Mouse (Mus musculus) heart, embryonic 16.5 days (tissue): ENCODE measurements around the gene Lemd1. TPM values are rescaled to one million over a fixed set of nuclear protein-coding genes. Genes with fewer than 3 reads are reported as not detected.
A peak's percentile ranks its signal among the peaks of the same experiment; 100 is the strongest.

Experiments used
- ATAC-seq: fragments of 200-750 bp; cut with Nextera tagmentation; replicated peaks from 2 replicates; pipeline ENCODE4 v1.8.0; 2017; ENCODE audit warnings: moderate number of reproducible peaks; ENCODE audit not compliant: insufficient read depth, low FRiP score; ENCODE audit errors: extremely low read depth
- H3K27ac ChIP-seq: fragments of 300-500 bp; sonication (generic); 2 replicates; pipeline ENCODE4 v1.5.1; 2014; ENCODE audit warnings: mild to moderate bottlenecking, low read length, control low read depth, moderate library complexity
- H3K27me3 ChIP-seq: fragments of 300-500 bp; sonication (generic); 2 replicates; pipeline ENCODE4 v1.6.1; 2014; ENCODE audit warnings: low read length, mixed read lengths; ENCODE audit not compliant: control insufficient read depth, insufficient read depth
- H3K36me3 ChIP-seq: fragments of 300-500 bp; sonication (generic); 2 replicates; pipeline ENCODE4 v1.6.1; 2014; ENCODE audit not compliant: control insufficient read depth, insufficient read depth
- H3K4me1 ChIP-seq: fragments of 300-500 bp; sonication (generic); 2 replicates; pipeline ENCODE4 v1.6.1; 2014; ENCODE audit warnings: low read length, mixed read lengths; ENCODE audit not compliant: control insufficient read depth, insufficient read depth
- H3K4me2 ChIP-seq: fragments of 300-500 bp; sonication (generic); 2 replicates; pipeline ENCODE4 v1.6.1; 2014; ENCODE audit warnings: low read depth, mild to moderate bottlenecking, control low read depth, low read length
- H3K4me3 ChIP-seq: fragments of 300-500 bp; sonication (generic); 2 replicates; pipeline ENCODE4 v1.5.1; 2014; ENCODE audit warnings: mild to moderate bottlenecking, control low read depth, low read length
- H3K9ac ChIP-seq: fragments of 300-500 bp; sonication (generic); 2 replicates; pipeline ENCODE4 v1.6.1; 2014; ENCODE audit warnings: low read length, control low read depth
- H3K9me3 ChIP-seq: fragments of 300-500 bp; sonication (generic); replicated peaks from 2 replicates; pipeline ENCODE4 v1.6.1; 2016; ENCODE audit warnings: low read length; ENCODE audit not compliant: control insufficient read depth
- WGBS: fragments of 180-500 bp; shearing (Covaris S2); extraction: QIAGEN DNeasy Blood & Tissue Kit; methylation state at CpG from one replicate; pipeline ENCODE4 v1.1.7; 2014; 5-methylcytosine and 5-hydroxymethylcytosine counted together
- polyA plus RNA-seq: library from polyadenylated mRNA; unstranded; fragments of >200 nt; fragmentation: Nextera tagmentation; extraction: Ambion mirVana; gene quantifications from 2 replicates; pipeline ENCODE4 v1.2.1, GENCODE M21; 2015

Gene Lemd1
- polyA plus RNA-seq, 1 experiment from 2014 or later = not detected

- Histone ChIP-seq H3K27ac (no peak overlapping the region), H3K36me3 (no peaks in the 10 kb centered on the region), H3K4me1 (no peaks in the 10 kb centered on the region), H3K9ac (no peak overlapping the region), H3K9me3 (no peaks in the 10 kb centered on the region), H3K27me3 (peaks cover 13% of the 10 kb centered on the region), H3K4me3 (no peak overlapping the region), H3K4me2 (no peak overlapping the region)
- ATAC-seq = no peak
- 49% methylated on average over 5 of the region's 5 CpGs for WGBS
Measured at GRCm38 (mm10) chr1:132205958-132206357, 14.7 kb downstream of the Lemd1 start.

GRCm38 (mm10) chr1:132206828-132207227 lies 15.6 kb downstream of the Lemd1 start:
- Histone ChIP-seq H3K4me1 (no peaks in the 10 kb centered on the region), H3K27ac (no peak overlapping the region), H3K9me3 (no peaks in the 10 kb centered on the region), H3K27me3 (peaks cover 21% of the 10 kb centered on the region), H3K4me2 (no peak overlapping the region), H3K9ac (no peak overlapping the region), H3K4me3 (no peak overlapping the region), H3K36me3 (no peaks in the 10 kb centered on the region)
- WGBS = 51% methylated on average over 3 of the region's 3 CpGs
- ATAC-seq = no peak

- Histone ChIP-seq H3K4me2 (no peak overlapping the region), H3K4me3 (no peak overlapping the region), H3K27ac (no peak overlapping the region), H3K9ac (no peak overlapping the region), H3K4me1 (no peaks in the 10 kb centered on the region), H3K9me3 (no peaks in the 10 kb centered on the region), H3K36me3 (no peaks in the 10 kb centered on the region), H3K27me3 (peaks cover 24% of the 10 kb centered on the region)
- no peak for ATAC-seq
- WGBS = 11% methylated on average over 4 of the region's 4 CpGs
Measured at GRCm38 (mm10) chr1:132208154-132208553, 16.9 kb downstream of the Lemd1 start.

GRCm38 (mm10) chr1:132209400-132209799 lies 18.2 kb downstream of the Lemd1 start:
- 78% methylated on average over 10 of the region's 10 CpGs for WGBS
- Histone ChIP-seq H3K4me1 (no peaks in the 10 kb centered on the region), H3K9me3 (no peaks in the 10 kb centered on the region), H3K27me3 (peaks cover 20% of the 10 kb centered on the region), H3K36me3 (no peaks in the 10 kb centered on the region), H3K4me2 (no peak overlapping the region), H3K9ac (no peak overlapping the region), H3K27ac (no peak overlapping the region), H3K4me3 (no peak overlapping the region)
- no peak for ATAC-seq

- H3K36me3 ChIP-seq = no peaks in the 10 kb centered on the region
- H3K27ac ChIP-seq = no peak overlapping the region
- 16% methylated on average over 7 of the region's 7 CpGs for WGBS
- H3K9me3 ChIP-seq = no peaks in the 10 kb centered on the region
- no peak overlapping the region for H3K9ac ChIP-seq
- no peak overlapping the region for H3K4me3 ChIP-seq
- peaks cover 20% of the 10 kb centered on the region for H3K27me3 ChIP-seq
- no peaks in the 10 kb centered on the region for H3K4me1 ChIP-seq
- H3K4me2 ChIP-seq = no peak overlapping the region
- no peak for ATAC-seq
Measured at GRCm38 (mm10) chr1:132210922-132211321, 19.7 kb downstream of the Lemd1 start.

- Histone ChIP-seq H3K4me3 (no peak overlapping the region), H3K4me2 (peak overlapping the region; percentile 52), H3K27ac (no peak overlapping the region)
Measured at GRCm38 (mm10) chr1:132211672-132212071, 20.4 kb downstream of the Lemd1 start.

GRCm38 (mm10) chr1:132212218-132212617 lies 21.0 kb downstream of the Lemd1 start:
- H3K4me2 ChIP-seq = peak overlapping the region; percentile 52
- no peaks in the 10 kb centered on the region for H3K36me3 ChIP-seq
- no peaks in the 10 kb centered on the region for H3K4me1 ChIP-seq
- H3K27ac ChIP-seq = no peak overlapping the region
- peak overlapping the region; percentile 30 for H3K4me3 ChIP-seq
- WGBS = 6% methylated on average over 20 of the region's 20 CpGs
- no peak for ATAC-seq
- H3K9ac ChIP-seq = no peak overlapping the region
- no peaks in the 10 kb centered on the region for H3K9me3 ChIP-seq
- peaks cover 20% of the 10 kb centered on the region for H3K27me3 ChIP-seq

More at GRCm38 (mm10) chr1:132211672-132212071, 20.4 kb downstream of the Lemd1 start:
- H3K9ac ChIP-seq = no peak overlapping the region
- no peaks in the 10 kb centered on the region for H3K9me3 ChIP-seq
- 35% methylated on average over 12 of the region's 12 CpGs for WGBS
- H3K4me1 ChIP-seq = no peaks in the 10 kb centered on the region
- peaks cover 20% of the 10 kb centered on the region for H3K27me3 ChIP-seq
- no peak for ATAC-seq
- H3K36me3 ChIP-seq = no peaks in the 10 kb centered on the region

- Histone ChIP-seq H3K9me3 (no peaks in the 10 kb centered on the region), H3K36me3 (no peaks in the 10 kb centered on the region), H3K4me1 (no peaks in the 10 kb centered on the region), H3K4me2 (no peak overlapping the region), H3K27ac (no peak overlapping the region), H3K27me3 (peaks cover 18% of the 10 kb centered on the region), H3K4me3 (no peak overlapping the region), H3K9ac (no peak overlapping the region)
- no peak for ATAC-seq
- 54% methylated on average over 6 of the region's 6 CpGs for WGBS
Measured at GRCm38 (mm10) chr1:132213076-132213475, 21.8 kb downstream of the Lemd1 start.

GRCm38 (mm10) chr1:132216276-132216675 lies 25.0 kb downstream of the Lemd1 start:
- 68% methylated on average over 3 of the region's 3 CpGs for WGBS
- ATAC-seq = no peak
- H3K4me3 ChIP-seq = no peak overlapping the region

More at GRCm38 (mm10) chr1:132216276-132216675, 25.0 kb downstream of the Lemd1 start:
- Histone ChIP-seq H3K4me1 (no peaks in the 10 kb centered on the region), H3K27ac (no peak overlapping the region), H3K27me3 (peaks cover 10% of the 10 kb centered on the region), H3K4me2 (no peak overlapping the region), H3K9me3 (0 out of 2 replicates have a peak, but pooled peaks cover 2% of the 10 kb centered on the region), H3K36me3 (no peaks in the 10 kb centered on the region), H3K9ac (no peak overlapping the region)
